Mouse (Mus musculus) fat pad, adult 2 months (tissue): ENCODE measurements around the gene Foxd3.
"Not testable (repeated sequence)": the region's sequence is repeated elsewhere in the genome, so short reads cannot be mapped to it uniquely, and the experiment has no call there.

ENCODE experiments used
- DNase-seq: peaks from one replicate; pipeline ENCODE4 v3.0.0-alpha.2; 2011; ENCODE audit warnings: low read depth, low spot score; ENCODE audit errors: extremely low read depth

The Foxd3 gene

GRCm38 (mm10) chr4:99655937-99656604, at the start of gene Foxd3:
Foxd3 (plus strand) TSS chr4:99656299.
- DNase-seq, result no peak

GRCm38 (mm10) chr4:99612156-99612555, 43.9 kb upstream of the Foxd3 start:
- DNase-seq, result no peak

DNA sequence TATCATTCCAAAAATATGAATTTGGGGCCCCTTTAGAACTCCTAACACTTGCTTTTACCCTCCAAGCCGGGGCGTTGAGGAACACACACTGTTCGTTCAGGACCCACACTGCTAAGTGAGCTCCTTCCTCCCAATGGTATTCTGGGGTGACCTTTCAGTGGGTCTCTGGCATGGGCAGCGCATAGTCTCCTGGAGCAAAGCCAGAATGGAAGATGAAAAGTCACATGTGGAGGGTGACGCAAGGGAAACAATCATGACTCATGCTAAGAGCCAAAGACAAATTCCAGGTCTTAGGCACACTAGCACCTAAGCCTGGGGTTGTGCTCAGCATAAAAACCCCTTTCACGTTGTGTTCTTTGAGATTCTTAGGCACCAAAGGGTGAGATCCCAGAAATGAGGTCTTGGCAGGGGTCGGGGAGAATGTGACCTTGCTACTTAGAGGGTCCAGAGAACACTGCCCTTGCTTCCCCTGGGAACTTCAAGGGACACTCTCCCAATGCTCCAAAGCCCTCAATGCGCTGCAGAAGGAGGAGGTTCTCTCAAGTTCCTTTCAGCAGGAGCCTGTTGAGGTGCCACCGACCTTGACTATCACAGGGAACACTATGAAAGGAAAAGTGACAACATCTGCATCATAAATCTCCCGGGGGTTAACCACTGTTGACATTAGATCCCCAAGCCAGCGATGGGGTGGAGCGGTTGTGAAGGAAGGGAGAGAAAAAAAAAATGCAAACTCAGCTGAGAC, 43.3 kb upstream of the Foxd3 start:
- DNase-seq, result no peak

GRCm38 (mm10) chr4:99626047-99626844, 29.9 kb upstream of the Foxd3 start:
- DNase-seq, result no peak

GRCm38 (mm10) chr4:99627057-99627456, 29.0 kb upstream of the Foxd3 start:
- no peak for DNase-seq

- DNase-seq, result no peak
Observed at GRCm38 (mm10) chr4:99636038-99636437, 20.1 kb upstream of the Foxd3 start.

DNA sequence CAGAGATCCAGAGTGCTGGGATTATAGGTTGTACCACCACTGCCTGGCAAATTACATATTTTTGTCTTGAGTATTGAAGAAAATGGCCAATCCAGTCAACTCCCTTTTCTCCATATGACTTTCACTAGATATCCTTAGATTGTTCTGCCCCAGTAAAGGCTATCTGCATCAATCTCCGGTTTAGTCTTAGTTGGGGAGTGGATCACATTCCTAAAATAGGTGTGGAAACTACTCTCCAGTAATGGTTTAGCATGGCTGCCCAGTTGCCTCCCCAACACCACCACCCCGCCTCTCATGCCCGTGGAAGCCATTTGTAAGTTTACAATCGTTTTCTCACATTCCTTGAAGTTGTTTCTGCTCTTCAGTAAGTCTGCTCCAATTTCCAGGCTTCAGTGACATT, 19.4 kb upstream of the Foxd3 start:
- DNase-seq, result no peak

- DNase-seq, result not testable (repeated sequence)
Observed at GRCm38 (mm10) chr4:99640619-99641018, 15.5 kb upstream of the Foxd3 start.

- DNase-seq, result no peak
Observed at GRCm38 (mm10) chr4:99641920-99642319, 14.2 kb upstream of the Foxd3 start.

GRCm38 (mm10) chr4:99645560-99645959, 10.5 kb upstream of the Foxd3 start:
- DNase-seq, result no peak

DNA sequence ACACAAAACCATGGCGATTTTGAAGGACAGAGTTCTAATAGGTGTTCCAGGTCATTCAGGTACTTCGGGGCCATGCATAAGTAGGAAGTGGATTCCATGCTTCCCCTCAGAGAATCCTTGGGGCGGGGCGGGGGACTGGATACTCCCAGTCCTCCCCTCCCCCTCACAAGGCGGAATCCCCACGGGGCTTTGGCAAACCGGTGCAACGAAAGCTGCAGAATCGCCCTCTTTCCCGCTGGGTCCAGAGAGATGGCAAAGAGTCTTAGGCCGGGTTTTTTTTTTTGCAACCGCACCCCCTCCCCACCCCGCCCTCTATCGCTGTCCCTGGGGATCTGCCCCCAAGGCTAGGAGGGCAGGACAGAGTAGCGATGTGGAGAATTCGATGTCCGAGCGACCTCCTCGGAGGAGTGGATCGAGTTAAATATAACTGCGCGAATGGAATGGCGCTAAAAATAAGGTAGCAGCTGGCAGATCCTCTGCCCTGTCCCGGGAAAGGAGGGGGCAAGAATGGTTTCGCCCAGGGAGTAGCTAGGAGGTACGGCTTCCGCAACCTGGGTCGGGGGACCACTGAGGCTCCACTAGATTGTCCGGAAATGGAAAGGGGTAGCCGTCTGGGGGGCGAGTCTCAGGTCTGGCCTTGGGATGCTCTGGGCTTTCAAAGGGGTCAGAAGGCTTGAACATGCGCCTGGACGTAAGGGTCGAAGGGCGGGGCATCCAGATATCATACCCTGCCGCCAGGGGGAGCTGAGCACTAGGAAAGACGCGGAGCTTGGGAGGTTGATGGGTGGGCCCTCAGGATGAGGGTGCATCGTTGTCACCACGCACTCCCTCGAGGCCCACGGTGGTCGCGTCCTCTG, 5.8 kb upstream of the Foxd3 start:
- DNase-seq, result no peak

GRCm38 (mm10) chr4:99650945-99651690, 5.0 kb upstream of the Foxd3 start:
- no peak for DNase-seq

DNA sequence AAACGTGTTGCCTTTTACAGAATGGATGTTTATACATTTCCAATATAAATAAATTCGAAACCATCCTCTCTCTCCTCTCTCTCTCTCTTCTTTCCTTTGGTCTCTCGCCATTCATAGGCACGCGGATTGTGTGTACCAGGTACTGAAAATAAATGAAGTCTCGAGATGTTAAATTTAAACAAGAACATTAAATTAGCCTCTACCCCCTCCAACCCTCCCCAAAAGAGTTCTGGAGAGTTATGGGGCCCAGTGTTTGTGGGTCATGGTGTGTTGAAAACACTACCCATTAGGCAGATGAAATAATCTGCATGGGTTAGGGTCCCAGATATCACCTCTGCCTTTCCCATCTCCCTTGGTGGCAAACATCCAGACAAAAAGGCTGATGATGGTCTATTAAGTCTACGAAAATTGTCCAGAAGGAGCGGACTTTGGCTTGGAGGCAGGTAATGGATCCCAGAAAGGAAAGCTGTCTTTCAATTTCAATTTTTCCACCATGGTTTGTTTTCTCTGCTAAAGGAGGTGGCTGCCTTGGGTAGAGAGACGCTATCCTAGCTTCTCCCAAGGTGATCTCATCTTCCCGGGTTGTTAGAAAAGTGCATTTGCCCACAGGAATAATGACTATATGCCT, 4.2 kb upstream of the Foxd3 start:
- DNase-seq, result no peak

DNA sequence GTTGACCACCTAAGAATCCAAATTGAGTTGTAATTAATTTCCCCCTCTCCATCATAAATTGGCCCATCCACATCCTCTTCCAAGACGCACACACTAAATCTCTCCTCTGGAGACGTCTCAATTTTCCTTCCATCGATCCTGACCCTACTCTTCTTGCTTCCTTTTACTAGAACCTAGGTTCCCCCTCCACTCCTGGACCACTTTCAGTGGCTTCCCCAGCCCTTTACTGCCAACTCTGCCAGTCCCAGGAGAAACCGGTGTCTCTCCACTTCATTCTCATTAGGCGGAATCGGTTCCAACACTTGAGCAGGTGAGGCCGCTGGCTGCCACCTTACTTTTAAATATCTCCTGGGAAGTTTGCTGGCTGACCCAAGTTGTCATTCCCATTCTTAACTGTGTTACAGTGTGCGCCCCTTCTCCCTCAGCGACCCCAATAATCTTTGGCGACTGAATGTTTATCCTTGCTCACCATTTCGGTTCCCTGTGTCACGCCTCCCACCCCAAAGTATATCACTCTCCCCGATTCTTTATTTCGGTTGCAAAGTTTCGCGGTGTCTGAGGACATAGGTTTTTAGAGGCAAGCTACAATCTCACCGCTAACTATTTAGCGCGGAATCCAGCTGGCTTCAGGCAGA, 3.4 kb upstream of the Foxd3 start:
- no peak for DNase-seq

- no peak for DNase-seq
Observed at GRCm38 (mm10) chr4:99653216-99653607, 2.9 kb upstream of the Foxd3 start.

GRCm38 (mm10) chr4:99653608-99654221, 2.4 kb upstream of the Foxd3 start:
- DNase-seq, result no peak

DNA sequence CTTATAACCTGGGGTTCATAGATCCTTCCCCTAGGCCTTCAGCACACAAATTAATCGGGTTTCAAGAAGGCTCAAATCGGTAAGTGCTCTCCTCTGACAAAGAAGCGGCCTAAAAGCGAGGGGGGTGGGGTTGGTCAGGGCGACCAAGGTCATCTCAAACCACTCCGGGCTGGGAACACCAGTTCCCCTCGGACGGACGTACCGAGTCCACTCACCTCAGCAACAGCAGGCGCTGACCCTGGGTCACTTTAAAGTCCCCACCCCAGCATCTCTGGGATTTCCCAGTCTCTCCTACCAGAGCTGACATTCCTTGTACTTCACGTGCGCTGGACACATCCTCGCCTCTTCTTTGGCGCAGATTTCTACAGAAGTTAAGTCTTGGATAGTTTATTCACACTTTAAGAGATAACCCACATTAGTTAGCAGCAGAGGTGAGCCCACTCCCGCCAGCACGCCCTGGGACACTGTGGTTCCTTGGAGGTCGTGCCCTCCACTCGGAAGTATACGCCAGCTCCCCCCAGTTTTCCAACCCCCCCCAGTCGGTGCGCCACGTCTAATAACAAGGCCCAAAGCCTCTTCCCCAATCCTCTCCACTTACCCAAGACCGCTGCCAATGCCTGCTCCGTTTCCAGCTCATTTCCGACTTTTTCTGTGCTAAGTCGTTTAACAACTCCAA, 1.3 kb upstream of the Foxd3 start:
- DNase-seq, result no peak
